In the genomic region with DNA sequence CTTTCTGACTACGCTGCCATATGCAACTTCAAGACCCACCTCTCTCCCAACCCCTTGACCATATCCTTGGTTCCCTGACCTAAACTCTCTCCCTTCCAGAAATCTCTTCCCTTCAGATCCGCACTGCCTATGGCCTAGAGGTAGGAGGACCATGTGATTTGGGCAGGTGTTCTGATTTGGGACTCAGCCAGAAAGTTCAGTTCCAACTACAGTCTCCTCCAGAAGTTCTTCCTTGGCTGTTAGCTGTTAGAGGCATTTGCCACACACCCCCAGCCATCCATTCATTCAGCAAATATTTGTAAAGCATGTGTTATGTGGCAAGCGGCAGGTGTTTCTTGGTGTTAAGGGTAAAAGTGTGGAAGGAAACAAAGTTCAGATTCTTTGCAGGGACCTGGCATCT, we compare ENCODE assay signal across 13 mouse cellular contexts.
"Had no signal": no experiment of that assay in that cellular context is flagged by ENCODE, and none has a peak within 500 bp of the region (broad histone marks: within the 10 kb centered on the region; RNA-seq: fewer than 3 reads in every experiment).

No protein-coding gene starts in this region.

- H3K27me3 ChIP-seq: kidney, embryonic 15.5 days; limb, embryonic 13.5 days; lung, embryonic 15.5 days; midbrain, embryonic 13.5 days; stomach, embryonic 15.5 days had no signal

- H3K9ac ChIP-seq: kidney, embryonic 15.5 days; limb, embryonic 13.5 days; liver, embryonic 14.5 days; lung, embryonic 15.5 days; midbrain, embryonic 13.5 days; stomach, embryonic 15.5 days had no signal

- H3K4me1 ChIP-seq: midbrain, embryonic 13.5 days; stomach, embryonic 15.5 days had no signal

- ATAC-seq: midbrain, embryonic 13.5 days had no signal

- H3K27ac ChIP-seq: kidney, embryonic 15.5 days; limb, embryonic 13.5 days; liver, embryonic 14.5 days; lung, embryonic 15.5 days; midbrain, embryonic 13.5 days; stomach, embryonic 15.5 days had no signal

- H3K4me2 ChIP-seq: kidney, embryonic 15.5 days; limb, embryonic 13.5 days; lung, embryonic 15.5 days; midbrain, embryonic 13.5 days; stomach, embryonic 15.5 days had no signal

- H3K36me3 ChIP-seq: kidney, embryonic 15.5 days; limb, embryonic 13.5 days; lung, embryonic 15.5 days; stomach, embryonic 15.5 days had no signal

- DNase-seq: kidney, adult 2 months; kidney, postnatal 14 days; layer of hippocampus, adult 9-11 months; layer of hippocampus, postnatal 36 days; left cerebral cortex, postnatal 4 days; right cerebral cortex, postnatal 14 days; thymus, postnatal 4 days had no signal

- H3K4me3 ChIP-seq: kidney, embryonic 15.5 days; limb, embryonic 13.5 days; lung, embryonic 15.5 days; midbrain, embryonic 13.5 days; stomach, embryonic 15.5 days had no signal

- H3K9me3 ChIP-seq: kidney, embryonic 15.5 days; limb, embryonic 13.5 days; lung, embryonic 15.5 days; midbrain, embryonic 13.5 days; stomach, embryonic 15.5 days had no signal
